In the genomic region with DNA sequence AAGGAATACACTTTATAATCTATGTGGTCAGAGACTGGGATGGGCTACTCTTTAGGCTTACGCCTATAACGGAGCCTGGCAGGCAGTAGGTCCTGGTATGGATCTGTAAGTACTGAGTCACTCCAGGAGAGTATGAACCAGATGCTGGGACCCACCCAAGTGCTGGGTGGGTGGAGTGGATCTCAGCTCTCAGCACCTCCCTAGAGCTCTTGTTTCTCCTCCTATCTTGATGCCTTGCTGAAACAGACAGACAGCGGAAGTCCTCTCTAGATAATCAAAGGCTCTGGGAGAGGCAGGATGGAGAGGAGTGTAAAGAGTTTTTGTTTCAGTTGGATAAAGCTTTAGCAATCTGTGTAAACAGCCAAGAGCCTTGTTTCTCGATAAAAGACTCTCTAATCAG, we compare ENCODE assay signal across 16 mouse cellular contexts.
A peak's percentile ranks its signal among the peaks of the same experiment; 100 is the strongest.
DNase-seq lines count a peak whose midpoint lies in the region; ATAC-seq and TF ChIP-seq lines count a peak whose summit lies in the region.
"Had no signal": no experiment of that assay in that cellular context is flagged by ENCODE, and none has a peak within 500 bp of the region (broad histone marks: within the 10 kb centered on the region; RNA-seq: fewer than 3 reads in every experiment).

No protein-coding gene starts in this region.

- no peaks in the 10 kb centered on the region for H3K36me3 ChIP-seq in hindbrain, embryonic 10.5 days
- H3K36me3 ChIP-seq in hindbrain, embryonic 12.5 days, result no peaks in the 10 kb centered on the region
- no peaks in the 10 kb centered on the region for H3K36me3 ChIP-seq in hindbrain, postnatal 0 days (ENCODE audit: insufficient read depth, low read length)
- H3K36me3 ChIP-seq: limb, embryonic 15.5 days had no signal

- 0 out of 2 replicates have a peak overlapping the region, but pooled peaks have one; percentile 24 for H3K27ac ChIP-seq in hindbrain, embryonic 10.5 days
- H3K27ac ChIP-seq in hindbrain, embryonic 12.5 days, result no peak overlapping the region
- H3K27ac ChIP-seq in hindbrain, postnatal 0 days, result peak overlapping the region; percentile 4; the same call in 1 of the 2 replicates
- H3K27ac ChIP-seq: left cerebral cortex, adult 2 months; limb, embryonic 15.5 days had no signal

- H3K4me2 ChIP-seq in hindbrain, embryonic 12.5 days (replicated peaks), result no peak overlapping the region
- H3K4me2 ChIP-seq in hindbrain, postnatal 0 days (ENCODE audit: low read depth, low read length), result no peak overlapping the region
- H3K4me2 ChIP-seq: limb, embryonic 15.5 days had no signal

- no peak for ATAC-seq in hindbrain, embryonic 12.5 days (ENCODE audit: low FRiP score)
- ATAC-seq in hindbrain, postnatal 0 days, result no peak
- ATAC-seq: Patski had no signal

- WGBS in hindbrain, embryonic 10.5 days, result 71% methylated on average over 4 of the region's 4 CpGs
- WGBS in hindbrain, embryonic 12.5 days, result 75% methylated on average over 4 of the region's 4 CpGs
- 60% methylated on average over 4 of the region's 4 CpGs for WGBS in hindbrain, postnatal 0 days

- no peak overlapping the region for H3K4me3 ChIP-seq in hindbrain, embryonic 10.5 days
- H3K4me3 ChIP-seq in hindbrain, embryonic 12.5 days, result no peak overlapping the region
- H3K4me3 ChIP-seq in hindbrain, postnatal 0 days (ENCODE audit: low read length), result no peak overlapping the region
- H3K4me3 ChIP-seq: left cerebral cortex, adult 2 months; limb, embryonic 15.5 days; myocyte had no signal

- H3K4me1 ChIP-seq in hindbrain, embryonic 10.5 days (replicated peaks), result peaks cover 15% of the 10 kb centered on the region; the same call in 1 of the 2 replicates
- H3K4me1 ChIP-seq in hindbrain, embryonic 12.5 days, result no peaks in the 10 kb centered on the region
- peaks cover 3% of the 10 kb centered on the region; the same call in 1 of the 2 replicates for H3K4me1 ChIP-seq in hindbrain, postnatal 0 days (ENCODE audit: insufficient read depth, low read length)
- H3K4me1 ChIP-seq: limb, embryonic 15.5 days had no signal

- no peaks in the 10 kb centered on the region for H3K27me3 ChIP-seq in hindbrain, embryonic 10.5 days (ENCODE audit: insufficient read depth, poor library complexity, severe bottlenecking)
- H3K27me3 ChIP-seq in hindbrain, embryonic 12.5 days, result no peaks in the 10 kb centered on the region
- H3K27me3 ChIP-seq in hindbrain, postnatal 0 days (ENCODE audit: insufficient read depth, low read length), result no peaks in the 10 kb centered on the region
- H3K27me3 ChIP-seq: limb, embryonic 15.5 days; Patski had no signal

- H3K9me3 ChIP-seq in hindbrain, embryonic 10.5 days, result no peaks in the 10 kb centered on the region
- H3K9me3 ChIP-seq in hindbrain, embryonic 12.5 days (replicated peaks), result no peaks in the 10 kb centered on the region
- no peaks in the 10 kb centered on the region for H3K9me3 ChIP-seq in hindbrain, postnatal 0 days (ENCODE audit: low read length)
- H3K9me3 ChIP-seq: limb, embryonic 15.5 days had no signal

- TF ChIP-seq CTCF in brain, embryonic 14.5 days (IDR thresholded peaks at IDR 0.05; ENCODE audit: borderline replicate concordance, extremely low read depth, insufficient read depth, insufficient read length), result no peak
- TF ChIP-seq CTCF in hindbrain, postnatal 0 days (IDR thresholded peaks at IDR 0.05; ENCODE audit: low read depth), result no peak

- H3K9ac ChIP-seq in hindbrain, embryonic 12.5 days, result no peak overlapping the region
- H3K9ac ChIP-seq in hindbrain, postnatal 0 days (replicated peaks; ENCODE audit: low read length), result no peak overlapping the region
- H3K9ac ChIP-seq: limb, embryonic 15.5 days had no signal

- TF ChIP-seq POLR2A in brain, embryonic 14.5 days (IDR thresholded peaks at IDR 0.05; ENCODE audit: borderline replicate concordance, extremely low read depth, insufficient read depth, insufficient read length, poor library complexity, severe bottlenecking), result no peak

- no peak for DNase-seq in hindbrain, embryonic 10.5 days (ENCODE audit: low spot score)
- DNase-seq in R1 (ENCODE audit: low read depth, low spot score), result peak; percentile 83
- peak; percentile 23 for DNase-seq in brain, embryonic 14.5 days (ENCODE audit: low read depth)
- no peak for DNase-seq in hindbrain, postnatal 0 days (ENCODE audit: low spot score)
- no peak for DNase-seq in left cerebral cortex, adult 9 months (ENCODE audit: low spot score in 2 of 2)
- DNase-seq in cerebellum, postnatal 25 days, result no peak
- DNase-seq: adrenal gland, adult 8-10 months; cerebellum, postnatal 14 days; kidney, adult 9 months; lung, adult 2 months; thymus, adult 18-20 months had no signal

Comparison
In these comparisons a context has a peak if more than half of its experiments do, and no peak if none do; other contexts are left out.
1. DNase-seq: peak in R1 (single experiment) and brain, embryonic 14.5 days (single experiment); none in hindbrain, embryonic 10.5 days (single experiment), hindbrain, postnatal 0 days (single experiment), left cerebral cortex, adult 9 months (0 of 2) and cerebellum, postnatal 25 days (0 of 2).